Mouse (Mus musculus): ENCODE results near the gene Lgr4.

GRCm38 (mm10) chr2:109991754-109992153 lies 74.3 kb downstream of the Lgr4 start:
- TF ChIP-seq CTCF (conservative IDR thresholded peaks at IDR 0.05; ENCODE audit: low read length) (no peak), NANOG (IDR thresholded peaks at IDR 0.05; ENCODE audit: borderline replicate concordance, low read length) (no peak), POU5F1 (IDR thresholded peaks at IDR 0.05; ENCODE audit: borderline replicate concordance, low read length) (no peak)
